Mouse (Mus musculus) limb, embryonic 10.5 days (tissue): ENCODE data around the gene Shank1. TPM values are rescaled to one million over a fixed set of nuclear protein-coding genes. Genes with fewer than 3 reads are reported as not detected.
A peak's percentile ranks its signal among the peaks of the same experiment; 100 is the strongest.
"Not testable (repeated sequence)": the region's sequence is repeated elsewhere in the genome, so short reads cannot be mapped to it uniquely, and the experiment has no call there.

Source experiments
- DNase-seq: peaks from one replicate; pipeline ENCODE4 v3.0.0-alpha.2; 2017; ENCODE audit warnings: low spot score
- H3K27ac ChIP-seq: fragments of 300-500 bp; sonication (generic); 2 replicates; pipeline ENCODE4 v1.5.1; 2016; ENCODE audit warnings: mild to moderate bottlenecking
- H3K27me3 ChIP-seq: fragments of 300-500 bp; sonication (generic); 2 replicates; pipeline ENCODE4 v1.6.1; 2016; ENCODE audit warnings: low read depth, mild to moderate bottlenecking; ENCODE audit not compliant: poor library complexity, severe bottlenecking
- H3K36me3 ChIP-seq: fragments of 300-500 bp; sonication (generic); 2 replicates; pipeline ENCODE4 v1.6.1; 2016; ENCODE audit warnings: mild to moderate bottlenecking, moderate library complexity
- H3K4me1 ChIP-seq: fragments of 300-500 bp; sonication (generic); 2 replicates; pipeline ENCODE4 v1.6.1; 2016
- H3K4me3 ChIP-seq: fragments of 300-500 bp; sonication (generic); 2 replicates; pipeline ENCODE4 v1.5.1; 2016; ENCODE audit warnings: mild to moderate bottlenecking, moderate library complexity
- H3K9me3 ChIP-seq: fragments of 300-500 bp; sonication (generic); replicated peaks from 2 replicates; pipeline ENCODE4 v1.6.1; 2016; ENCODE audit warnings: mild to moderate bottlenecking
- WGBS: fragments of 180-500 bp; shearing (Covaris S2); methylation state at CpG from one replicate; pipeline ENCODE4 v1.1.7; 2016; 5-methylcytosine and 5-hydroxymethylcytosine counted together
- polyA plus RNA-seq: library from polyadenylated mRNA; unstranded; fragments of >200 nt; fragmentation: Nextera tagmentation; extraction: Ambion mirVana; gene quantifications from 2 replicates; pipeline ENCODE4 v1.2.1, GENCODE M21; 2016

Shank1 gene
- polyA plus RNA-seq, 1 experiment from 2014 or later: 0.40 TPM

- 45% methylated on average over 2 of the region's 2 CpGs for WGBS
These were observed 32.8 kb upstream of the Shank1 start for GRCm38 (mm10) chr7:44277250-44277622.

GRCm38 (mm10) chr7:44280959-44281358 lies 29.1 kb upstream of the Shank1 start:
- Histone ChIP-seq H3K4me1 (no peaks in the 10 kb centered on the region), H3K27me3 (peaks cover 5% of the 10 kb centered on the region; the same call in 1 of the 2 replicates), H3K4me3 (no peak overlapping the region), H3K9me3 (no peaks in the 10 kb centered on the region), H3K36me3 (no peaks in the 10 kb centered on the region), H3K27ac (no peak overlapping the region)
- no peak for DNase-seq
- 66% methylated on average over 1 of the region's 1 CpGs for WGBS

More at GRCm38 (mm10) chr7:44277250-44277622, 32.8 kb upstream of the Shank1 start:
- no peaks in the 10 kb centered on the region for H3K4me1 ChIP-seq
- H3K27ac ChIP-seq: no peak overlapping the region
- no peaks in the 10 kb centered on the region for H3K9me3 ChIP-seq
- H3K36me3 ChIP-seq: no peaks in the 10 kb centered on the region
- H3K27me3 ChIP-seq: peaks cover 41% of the 10 kb centered on the region
- H3K4me3 ChIP-seq: no peak overlapping the region
- peak; percentile 46 for DNase-seq

GRCm38 (mm10) chr7:44281586-44281985 lies 28.5 kb upstream of the Shank1 start:
- H3K27me3 ChIP-seq: no peaks in the 10 kb centered on the region
- no peaks in the 10 kb centered on the region for H3K9me3 ChIP-seq
- H3K4me1 ChIP-seq: no peaks in the 10 kb centered on the region
- 80% methylated on average over 7 of the region's 7 CpGs for WGBS
- no peak for DNase-seq
- no peak overlapping the region for H3K4me3 ChIP-seq
- H3K27ac ChIP-seq: no peak overlapping the region
- H3K36me3 ChIP-seq: no peaks in the 10 kb centered on the region

GRCm38 (mm10) chr7:44287760-44288159 lies 22.3 kb upstream of the Shank1 start:
- Histone ChIP-seq H3K9me3 (no peaks in the 10 kb centered on the region), H3K4me1 (no peaks in the 10 kb centered on the region), H3K27me3 (no peaks in the 10 kb centered on the region), H3K36me3 (no peaks in the 10 kb centered on the region), H3K27ac (no peak overlapping the region), H3K4me3 (no peak overlapping the region)
- no peak for DNase-seq
- WGBS: 78% methylated on average over 7 of the region's 7 CpGs

GRCm38 (mm10) chr7:44290986-44291385 lies 19.1 kb upstream of the Shank1 start:
- Histone ChIP-seq H3K27ac (no peak overlapping the region), H3K36me3 (no peaks in the 10 kb centered on the region), H3K4me1 (no peaks in the 10 kb centered on the region), H3K27me3 (no peaks in the 10 kb centered on the region), H3K4me3 (no peak overlapping the region), H3K9me3 (no peaks in the 10 kb centered on the region)
- no peak for DNase-seq
- WGBS: 83% methylated on average over 4 of the region's 4 CpGs

- Histone ChIP-seq H3K27me3 (no peaks in the 10 kb centered on the region), H3K27ac (no peak overlapping the region), H3K4me3 (no peak overlapping the region), H3K36me3 (no peaks in the 10 kb centered on the region), H3K9me3 (no peaks in the 10 kb centered on the region), H3K4me1 (no peaks in the 10 kb centered on the region)
- no peak for DNase-seq
- WGBS: 60% methylated on average over 4 of the region's 4 CpGs
These were observed 18.6 kb upstream of the Shank1 start for GRCm38 (mm10) chr7:44291418-44291817.

GRCm38 (mm10) chr7:44297501-44297900 lies 12.6 kb upstream of the Shank1 start:
- DNase-seq, H3K27me3 ChIP-seq, H3K4me1 ChIP-seq, H3K36me3 ChIP-seq, H3K27ac ChIP-seq, H3K9me3 ChIP-seq, H3K4me3 ChIP-seq: not testable (repeated sequence)
- 81% methylated on average over 2 of the region's 2 CpGs for WGBS

GRCm38 (mm10) chr7:44303346-44304340 lies 6.4 kb upstream of the Shank1 start:
- peaks cover 29% of the 10 kb centered on the region for H3K27me3 ChIP-seq
- H3K9me3 ChIP-seq: no peaks in the 10 kb centered on the region
- no peak for DNase-seq
- peaks cover 32% of the 10 kb centered on the region for H3K4me1 ChIP-seq
- H3K4me3 ChIP-seq: peak overlapping the region; percentile 74
- 87% methylated on average over 14 of the region's 14 CpGs for WGBS
- H3K27ac ChIP-seq: peak overlapping the region; percentile 97
- no peaks in the 10 kb centered on the region for H3K36me3 ChIP-seq

GRCm38 (mm10) chr7:44304463-44304774 lies 5.6 kb upstream of the Shank1 start:
- Histone ChIP-seq H3K9me3 (no peaks in the 10 kb centered on the region), H3K4me3 (peak overlapping the region; percentile 74), H3K27ac (peak overlapping the region; percentile 97), H3K36me3 (no peaks in the 10 kb centered on the region), H3K27me3 (peaks cover 36% of the 10 kb centered on the region), H3K4me1 (peaks cover 32% of the 10 kb centered on the region)
- WGBS: under 1% methylated on average over 25 of the region's 25 CpGs
- DNase-seq: no peak

- peak; percentile 96 for DNase-seq
- peaks cover 35% of the 10 kb centered on the region for H3K4me1 ChIP-seq
- H3K27me3 ChIP-seq: peaks cover 42% of the 10 kb centered on the region
- under 1% methylated on average over 49 of the region's 49 CpGs for WGBS
- H3K27ac ChIP-seq: peak overlapping the region; percentile 97
- no peaks in the 10 kb centered on the region for H3K9me3 ChIP-seq
- peak overlapping the region; percentile 74 for H3K4me3 ChIP-seq
- H3K36me3 ChIP-seq: no peaks in the 10 kb centered on the region
These were observed 5.0 kb upstream of the Shank1 start for GRCm38 (mm10) chr7:44304775-44305641.

- H3K9me3 ChIP-seq: no peaks in the 10 kb centered on the region
- H3K36me3 ChIP-seq: no peaks in the 10 kb centered on the region
- H3K27me3 ChIP-seq: peaks cover 49% of the 10 kb centered on the region
- peak overlapping the region; percentile 74 for H3K4me3 ChIP-seq
- peak overlapping the region; percentile 97; the same call in 1 of the 2 replicates for H3K27ac ChIP-seq
- DNase-seq: no peak
- WGBS: 8% methylated on average over 16 of the region's 16 CpGs
- peaks cover 42% of the 10 kb centered on the region for H3K4me1 ChIP-seq
These were observed 4.4 kb upstream of the Shank1 start for GRCm38 (mm10) chr7:44305686-44306085.

- Histone ChIP-seq H3K4me1 (peaks cover 52% of the 10 kb centered on the region), H3K27me3 (peaks cover 59% of the 10 kb centered on the region), H3K9me3 (no peaks in the 10 kb centered on the region), H3K27ac (peak within 1 kb of the TSS; percentile 97; the same call in 1 of the 2 replicates), H3K4me3 (peak within 1 kb of the TSS; percentile 74), H3K36me3 (no peaks in the 10 kb centered on the region)
- no peak for DNase-seq
- WGBS: 55% methylated on average over 6 of the region's 6 CpGs
These were observed 3.4 kb upstream of the Shank1 start, which contains the start of gene Clec11a for GRCm38 (mm10) chr7:44306516-44307240. TSS of gene Clec11a (minus strand) at chr7:44306902.
